Mouse (Mus musculus): ENCODE measurements around the gene Gm20696. TPM values are rescaled to one million over a fixed set of nuclear protein-coding genes. Genes with fewer than 3 reads are reported as not detected.

Gm20696 gene
- total RNA-seq, 4 experiments from 2014 or later = 7.2 to 9.9 (median 9.3) TPM

- no peak for DNase-seq (ENCODE audit: low spot score in 2 of 2)
Observed at GRCm38 (mm10) chr6:99625306-99625705, 41.3 kb downstream of the Gm20696 start.

GRCm38 (mm10) chr6:99624542-99624941 is 42.1 kb downstream of the Gm20696 start:
- no peak for DNase-seq (ENCODE audit: low spot score in 2 of 2)

GRCm38 (mm10) chr6:99623641-99624040 is 43.0 kb downstream of the Gm20696 start:
- no peak for DNase-seq (ENCODE audit: low spot score in 2 of 2)

- no peak for DNase-seq (ENCODE audit: low spot score in 2 of 2)
Observed at GRCm38 (mm10) chr6:99621167-99621566, 45.4 kb downstream of the Gm20696 start.

- no peak for DNase-seq (ENCODE audit: low spot score in 2 of 2)
Observed at GRCm38 (mm10) chr6:99620471-99620870, 46.1 kb downstream of the Gm20696 start.

GRCm38 (mm10) chr6:99619964-99620363 is 46.6 kb downstream of the Gm20696 start:
- DNase-seq (ENCODE audit: low spot score in 2 of 2) = no peak

- DNase-seq (ENCODE audit: low spot score in 2 of 2) = no peak
Observed at GRCm38 (mm10) chr6:99619466-99619865, 47.1 kb downstream of the Gm20696 start.

- DNase-seq (ENCODE audit: low spot score in 2 of 2) = no peak
Observed at GRCm38 (mm10) chr6:99617867-99618266, 48.7 kb downstream of the Gm20696 start.

GRCm38 (mm10) chr6:99617415-99617814 is 49.2 kb downstream of the Gm20696 start:
- DNase-seq (ENCODE audit: low spot score in 2 of 2) = no peak

- DNase-seq (ENCODE audit: low spot score in 2 of 2) = no peak
Observed at GRCm38 (mm10) chr6:99615272-99615751, 51.3 kb downstream of the Gm20696 start.

GRCm38 (mm10) chr6:99614566-99615271 is 51.9 kb downstream of the Gm20696 start:
- no peak for DNase-seq (ENCODE audit: low spot score in 2 of 2)

- DNase-seq (ENCODE audit: low spot score in 2 of 2) = no peak
Observed at GRCm38 (mm10) chr6:99611866-99612265, 54.7 kb downstream of the Gm20696 start.

- DNase-seq (ENCODE audit: low spot score in 2 of 2) = no peak
Observed at GRCm38 (mm10) chr6:99610454-99611427, 55.9 kb downstream of the Gm20696 start.

- no peak for DNase-seq (ENCODE audit: low spot score in 2 of 2)
Observed at GRCm38 (mm10) chr6:99606079-99606478, 60.5 kb downstream of the Gm20696 start.

GRCm38 (mm10) chr6:99604758-99605157 is 61.8 kb downstream of the Gm20696 start:
- DNase-seq (ENCODE audit: low spot score in 2 of 2) = no peak

- DNase-seq (ENCODE audit: low spot score in 2 of 2) = no peak
Observed at GRCm38 (mm10) chr6:99602434-99602833, 64.2 kb downstream of the Gm20696 start.

GRCm38 (mm10) chr6:99600886-99601285 is 65.7 kb downstream of the Gm20696 start:
- no peak for DNase-seq (ENCODE audit: low spot score in 2 of 2)

- DNase-seq (ENCODE audit: low spot score in 2 of 2) = no peak
Observed at GRCm38 (mm10) chr6:99600168-99600793, 66.3 kb downstream of the Gm20696 start.

- DNase-seq (ENCODE audit: low spot score in 2 of 2) = no peak
Observed at GRCm38 (mm10) chr6:99599651-99600050, 66.9 kb downstream of the Gm20696 start.

GRCm38 (mm10) chr6:99599229-99599628 is 67.4 kb downstream of the Gm20696 start:
- DNase-seq (ENCODE audit: low spot score in 2 of 2) = no peak

- no peak for DNase-seq (ENCODE audit: low spot score in 2 of 2)
Observed at GRCm38 (mm10) chr6:99577040-99577439, 89.6 kb downstream of the Gm20696 start.

GRCm38 (mm10) chr6:99575633-99576032 is 91.0 kb downstream of the Gm20696 start:
- DNase-seq (ENCODE audit: low spot score in 2 of 2) = no peak

Measured in left cerebral cortex, adult 8-10 months (tissue).